Mouse (Mus musculus) intestine, postnatal 0 days (tissue): ENCODE measurements at regions not wholly inside any gene's neighbourhood (a gene's known extent, or its start where the extent isn't known, plus 50 kb on each side); places are given as distances from the start of the nearest gene placed in this dataset.

Source experiments
- ATAC-seq: fragments of 200-750 bp; cut with Nextera tagmentation; 2 replicates; pipeline ENCODE4 v1.8.0; 2017; ENCODE audit warnings: mild to moderate bottlenecking, moderate TSS enrichment, moderate library complexity
- H3K27ac ChIP-seq: fragments of 300-500 bp; sonication (generic); 2 replicates; pipeline ENCODE4 v1.5.1; 2014; ENCODE audit warnings: mild to moderate bottlenecking, low read depth, low read length, moderate library complexity
- H3K27me3 ChIP-seq: fragments of 300-500 bp; sonication (generic); replicated peaks from 2 replicates; pipeline ENCODE4 v1.6.1; 2014; ENCODE audit warnings: low read length, mixed read lengths; ENCODE audit not compliant: control insufficient read depth, insufficient read depth
- H3K36me3 ChIP-seq: fragments of 300-500 bp; sonication (generic); 2 replicates; pipeline ENCODE4 v1.6.1; 2014; ENCODE audit warnings: mild to moderate bottlenecking, moderate library complexity; ENCODE audit not compliant: control insufficient read depth, insufficient read depth
- H3K4me1 ChIP-seq: fragments of 300-500 bp; sonication (generic); replicated peaks from 2 replicates; pipeline ENCODE4 v1.6.1; 2014; ENCODE audit warnings: antibody characterized with exemption, low read length, mixed read lengths; ENCODE audit not compliant: control insufficient read depth, insufficient read depth
- H3K4me2 ChIP-seq: fragments of 300-500 bp; sonication (generic); replicated peaks from 2 replicates; pipeline ENCODE4 v1.6.1; 2014; ENCODE audit warnings: low read depth, mild to moderate bottlenecking, moderate library complexity
- H3K4me3 ChIP-seq: fragments of 300-500 bp; sonication (generic); 2 replicates; pipeline ENCODE4 v1.5.1; 2014; ENCODE audit warnings: low read depth, low read length
- H3K9ac ChIP-seq: fragments of 300-500 bp; sonication (generic); 2 replicates; pipeline ENCODE4 v1.6.1; 2014; ENCODE audit warnings: mild to moderate bottlenecking, low read depth, low read length
- H3K9me3 ChIP-seq: fragments of 300-500 bp; sonication (generic); 2 replicates; pipeline ENCODE4 v1.6.1; 2016; ENCODE audit warnings: mixed run types; ENCODE audit not compliant: control insufficient read depth
- CTCF ChIP-seq: sonication (generic); IDR thresholded peaks from 2 replicates; pipeline ENCODE4 v1.5.1; 2016; ENCODE audit warnings: low read depth, mild to moderate bottlenecking, control low read depth, antibody characterized with exemption, moderate library complexity
- WGBS: fragments of 180-500 bp; shearing (Covaris S2); extraction: QIAGEN DNeasy Blood & Tissue Kit; methylation state at CpG from one replicate; pipeline ENCODE4 v1.1.7; 2014; 5-methylcytosine and 5-hydroxymethylcytosine counted together

DNA sequence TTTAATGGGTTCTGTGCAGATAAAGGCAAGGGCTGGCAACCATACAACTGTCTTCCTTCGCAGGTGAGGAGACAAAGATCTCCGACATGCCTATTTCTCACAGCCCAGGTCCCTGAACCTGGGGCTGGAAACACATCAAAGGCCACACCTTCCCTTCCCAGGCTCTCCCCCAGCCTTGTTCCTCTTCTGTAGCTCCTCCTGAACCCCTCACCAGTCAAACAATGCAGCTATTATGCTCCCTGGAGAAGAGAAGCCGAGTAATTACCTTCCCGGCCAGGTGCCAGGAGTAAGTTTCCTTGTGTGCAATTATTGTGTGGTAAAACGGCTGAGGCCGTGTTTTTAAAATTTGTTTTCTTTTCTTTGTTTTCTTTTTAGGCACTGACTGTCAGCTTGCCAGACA is 217.0 kb upstream of the Runx1 start:
- no peaks in the 10 kb centered on the region for H3K27me3 ChIP-seq
- WGBS, result 33% methylated on average over 6 of the region's 6 CpGs
- TF ChIP-seq CTCF, result no peak
- no peak overlapping the region for H3K9ac ChIP-seq
- peak; percentile 81 for ATAC-seq
- H3K27ac ChIP-seq, result no peak overlapping the region
- H3K36me3 ChIP-seq, result no peaks in the 10 kb centered on the region
- H3K4me1 ChIP-seq, result no peaks in the 10 kb centered on the region
- H3K4me2 ChIP-seq, result peak overlapping the region; percentile 47
- H3K9me3 ChIP-seq, result no peaks in the 10 kb centered on the region
- no peak overlapping the region for H3K4me3 ChIP-seq

DNA sequence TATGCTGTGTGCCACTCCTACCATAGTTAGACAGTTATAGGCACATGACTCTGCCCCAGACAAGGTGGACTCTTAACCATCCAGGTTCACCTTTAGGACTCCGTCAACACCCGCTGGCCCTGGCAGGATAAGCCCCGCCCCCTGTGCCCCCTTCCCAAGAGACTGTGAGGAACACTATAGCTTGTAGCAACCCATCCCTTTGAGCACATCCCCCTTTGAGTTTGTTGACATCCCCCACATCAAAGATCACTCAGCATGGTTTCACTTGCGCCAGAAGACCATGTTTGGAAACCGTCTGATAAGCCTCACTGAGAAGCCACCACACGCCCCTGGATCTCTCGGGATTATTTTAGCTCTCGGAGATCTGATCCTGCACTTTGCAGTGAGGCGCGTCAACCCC is 216.5 kb upstream of the Runx1 start:
- no peak; the same call in 1 of the 2 replicates for ATAC-seq
- 45% methylated on average over 10 of the region's 10 CpGs for WGBS
- no peaks in the 10 kb centered on the region for H3K4me1 ChIP-seq
- H3K9me3 ChIP-seq, result no peaks in the 10 kb centered on the region
- no peaks in the 10 kb centered on the region for H3K27me3 ChIP-seq
- no peak overlapping the region for H3K4me3 ChIP-seq
- no peak for TF ChIP-seq CTCF
- H3K9ac ChIP-seq, result no peak overlapping the region
- no peak overlapping the region for H3K27ac ChIP-seq
- H3K4me2 ChIP-seq, result peak overlapping the region; percentile 47
- H3K36me3 ChIP-seq, result no peaks in the 10 kb centered on the region

DNA sequence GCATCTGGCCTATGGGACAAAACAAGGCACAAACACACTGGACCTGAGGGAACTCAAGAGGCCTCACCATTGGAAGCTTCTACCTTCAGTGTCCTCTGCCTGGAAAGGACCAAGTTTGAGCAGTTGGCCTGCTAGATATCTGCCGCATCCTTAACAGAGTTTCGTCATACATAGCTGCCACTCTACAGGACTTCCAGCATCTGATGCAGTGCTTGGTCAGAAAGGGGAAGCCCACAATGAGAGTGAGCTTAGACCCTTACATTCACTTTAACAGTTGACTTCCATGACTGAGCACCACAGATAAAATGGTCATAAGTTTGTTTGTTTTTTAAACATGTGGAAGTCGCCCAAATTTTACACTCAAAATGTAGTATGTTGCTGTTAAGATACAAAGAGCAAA is 215.9 kb upstream of the Runx1 start:
- WGBS, result 88% methylated on average over 3 of the region's 3 CpGs
- no peak overlapping the region for H3K9ac ChIP-seq

DNA sequence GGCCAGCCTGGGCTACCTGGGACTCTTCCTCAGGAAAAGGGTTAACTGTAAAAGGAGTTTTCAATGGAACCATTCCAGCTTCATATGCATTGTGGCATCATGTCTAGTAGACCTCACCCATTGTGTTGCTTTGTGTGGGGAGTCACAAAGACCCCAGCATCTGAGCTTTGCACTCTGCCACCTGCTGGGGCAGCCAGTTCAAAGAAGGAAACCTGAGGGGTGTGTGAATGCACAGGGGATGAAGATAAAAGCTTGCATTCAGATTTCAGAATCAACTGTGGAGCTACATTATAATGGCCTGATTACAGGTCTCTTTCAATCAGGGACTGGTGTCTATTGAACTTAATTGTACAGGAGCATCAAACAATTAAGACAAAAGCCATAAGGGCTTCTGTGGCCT is 215.4 kb upstream of the Runx1 start:
- ATAC-seq, result no peak
- Histone ChIP-seq H3K9ac (no peak overlapping the region), H3K4me3 (no peak overlapping the region), H3K9me3 (no peaks in the 10 kb centered on the region), H3K4me2 (no peak overlapping the region), H3K27ac (no peak overlapping the region), H3K4me1 (no peaks in the 10 kb centered on the region), H3K36me3 (no peaks in the 10 kb centered on the region), H3K27me3 (no peaks in the 10 kb centered on the region)
- no peak for TF ChIP-seq CTCF

More for the DNA sequence above, 215.9 kb upstream of the Runx1 start:
- Histone ChIP-seq H3K4me1 (no peaks in the 10 kb centered on the region), H3K27ac (no peak overlapping the region), H3K9me3 (no peaks in the 10 kb centered on the region), H3K4me3 (no peak overlapping the region), H3K4me2 (no peak overlapping the region), H3K36me3 (no peaks in the 10 kb centered on the region), H3K27me3 (no peaks in the 10 kb centered on the region)
- ATAC-seq, result no peak
- TF ChIP-seq CTCF, result no peak

DNA sequence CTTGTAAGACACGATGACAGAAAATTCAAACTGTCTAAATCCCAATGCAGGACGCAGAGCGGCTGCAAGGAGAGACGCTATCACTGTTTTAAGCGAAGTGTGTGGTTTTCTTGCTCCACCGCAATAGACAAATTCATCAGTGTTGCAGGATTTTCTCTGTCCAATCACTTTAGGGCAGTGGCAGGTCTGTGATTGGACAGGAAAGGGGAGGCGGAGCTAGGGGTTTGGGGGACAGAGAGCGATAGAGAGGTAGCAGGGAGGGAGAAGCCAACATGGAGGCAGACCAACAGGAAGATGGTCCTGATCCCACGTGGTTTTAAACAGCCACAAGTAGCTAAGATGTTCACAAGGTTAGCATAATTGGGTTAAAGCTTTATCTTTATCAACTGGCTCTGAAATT is 209.7 kb upstream of the Runx1 start:
- WGBS, result 88% methylated on average over 9 of the region's 9 CpGs
- TF ChIP-seq CTCF, result no peak

DNA sequence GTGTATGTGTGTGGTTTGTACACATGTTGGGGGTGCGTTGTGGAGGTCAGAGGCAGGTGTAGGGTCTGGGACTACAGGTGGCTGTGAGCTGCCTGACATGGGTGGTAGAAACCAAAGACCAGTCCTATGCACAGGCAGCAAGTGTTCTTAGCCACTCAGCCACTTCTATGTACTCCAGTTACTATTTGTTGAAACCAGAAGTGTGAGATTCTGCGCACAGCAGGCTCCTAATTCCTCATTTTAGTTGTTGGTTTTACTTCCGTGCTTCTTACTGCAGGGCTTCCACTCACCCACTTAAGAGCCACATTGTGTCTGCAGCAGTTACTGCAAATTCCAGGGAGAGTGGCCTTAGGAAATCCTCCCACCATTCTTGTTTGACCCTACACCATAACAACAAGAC is 208.0 kb upstream of the Runx1 start:
- Histone ChIP-seq H3K27me3 (no peaks in the 10 kb centered on the region), H3K9ac (no peak overlapping the region), H3K27ac (no peak overlapping the region), H3K4me1 (no peaks in the 10 kb centered on the region), H3K4me2 (no peak overlapping the region), H3K4me3 (no peak overlapping the region), H3K9me3 (no peaks in the 10 kb centered on the region), H3K36me3 (no peaks in the 10 kb centered on the region)
- 86% methylated on average over 3 of the region's 3 CpGs for WGBS
- ATAC-seq, result no peak
- no peak for TF ChIP-seq CTCF

More for the DNA sequence above, 209.7 kb upstream of the Runx1 start:
- no peak for ATAC-seq
- no peak overlapping the region for H3K27ac ChIP-seq
- H3K4me1 ChIP-seq, result no peaks in the 10 kb centered on the region
- no peaks in the 10 kb centered on the region for H3K9me3 ChIP-seq
- no peaks in the 10 kb centered on the region for H3K36me3 ChIP-seq
- no peak overlapping the region for H3K4me3 ChIP-seq
- no peaks in the 10 kb centered on the region for H3K27me3 ChIP-seq
- H3K9ac ChIP-seq, result no peak overlapping the region
- no peak overlapping the region for H3K4me2 ChIP-seq

DNA sequence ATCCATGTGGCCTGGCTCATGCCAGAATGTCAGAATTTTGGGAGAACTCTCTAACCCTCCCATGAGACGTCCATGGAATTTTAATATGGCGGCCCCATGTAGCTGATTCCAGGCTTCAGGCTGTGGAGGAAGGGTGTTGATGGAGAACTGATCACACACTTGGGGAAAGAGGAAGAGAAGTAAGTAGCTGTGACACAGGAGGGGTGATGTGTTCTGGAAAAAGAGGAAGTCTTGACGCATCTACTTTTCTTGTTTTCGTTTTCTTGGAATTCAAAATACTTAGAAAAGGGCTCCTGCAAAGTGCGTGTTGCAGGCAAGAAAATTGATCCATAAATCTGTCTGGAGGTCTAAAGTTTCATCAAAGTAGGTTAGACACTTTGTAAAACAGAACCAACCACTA is 205.7 kb upstream of the Runx1 start:
- H3K36me3 ChIP-seq, result no peaks in the 10 kb centered on the region
- no peak overlapping the region for H3K9ac ChIP-seq
- H3K27ac ChIP-seq, result no peak overlapping the region
- no peak for TF ChIP-seq CTCF
- 85% methylated on average over 5 of the region's 5 CpGs for WGBS
- no peak overlapping the region for H3K4me2 ChIP-seq
- no peaks in the 10 kb centered on the region for H3K27me3 ChIP-seq
- H3K9me3 ChIP-seq, result no peaks in the 10 kb centered on the region
- ATAC-seq, result no peak
- no peaks in the 10 kb centered on the region for H3K4me1 ChIP-seq
- no peak overlapping the region for H3K4me3 ChIP-seq
